Mouse (Mus musculus) intestine, postnatal 0 days (tissue): ENCODE data around the gene Phactr4. TPM values are rescaled to one million over a fixed set of nuclear protein-coding genes. Genes with fewer than 3 reads are reported as not detected.

Source experiments
- ATAC-seq: fragments of 200-750 bp; cut with Nextera tagmentation; 2 replicates; pipeline ENCODE4 v1.8.0; 2017; ENCODE audit warnings: mild to moderate bottlenecking, moderate TSS enrichment, moderate library complexity
- H3K27ac ChIP-seq: fragments of 300-500 bp; sonication (generic); 2 replicates; pipeline ENCODE4 v1.5.1; 2014; ENCODE audit warnings: mild to moderate bottlenecking, low read depth, low read length, moderate library complexity
- H3K27me3 ChIP-seq: fragments of 300-500 bp; sonication (generic); replicated peaks from 2 replicates; pipeline ENCODE4 v1.6.1; 2014; ENCODE audit warnings: low read length, mixed read lengths; ENCODE audit not compliant: control insufficient read depth, insufficient read depth
- H3K36me3 ChIP-seq: fragments of 300-500 bp; sonication (generic); 2 replicates; pipeline ENCODE4 v1.6.1; 2014; ENCODE audit warnings: mild to moderate bottlenecking, moderate library complexity; ENCODE audit not compliant: control insufficient read depth, insufficient read depth
- H3K4me1 ChIP-seq: fragments of 300-500 bp; sonication (generic); replicated peaks from 2 replicates; pipeline ENCODE4 v1.6.1; 2014; ENCODE audit warnings: antibody characterized with exemption, low read length, mixed read lengths; ENCODE audit not compliant: control insufficient read depth, insufficient read depth
- H3K4me2 ChIP-seq: fragments of 300-500 bp; sonication (generic); replicated peaks from 2 replicates; pipeline ENCODE4 v1.6.1; 2014; ENCODE audit warnings: low read depth, mild to moderate bottlenecking, moderate library complexity
- H3K4me3 ChIP-seq: fragments of 300-500 bp; sonication (generic); 2 replicates; pipeline ENCODE4 v1.5.1; 2014; ENCODE audit warnings: low read depth, low read length
- H3K9ac ChIP-seq: fragments of 300-500 bp; sonication (generic); 2 replicates; pipeline ENCODE4 v1.6.1; 2014; ENCODE audit warnings: mild to moderate bottlenecking, low read depth, low read length
- H3K9me3 ChIP-seq: fragments of 300-500 bp; sonication (generic); 2 replicates; pipeline ENCODE4 v1.6.1; 2016; ENCODE audit warnings: mixed run types; ENCODE audit not compliant: control insufficient read depth
- CTCF ChIP-seq: sonication (generic); IDR thresholded peaks from 2 replicates; pipeline ENCODE4 v1.5.1; 2016; ENCODE audit warnings: low read depth, mild to moderate bottlenecking, control low read depth, antibody characterized with exemption, moderate library complexity
- WGBS: fragments of 180-500 bp; shearing (Covaris S2); extraction: QIAGEN DNeasy Blood & Tissue Kit; methylation state at CpG from one replicate; pipeline ENCODE4 v1.1.7; 2014; 5-methylcytosine and 5-hydroxymethylcytosine counted together
- polyA plus RNA-seq: library from polyadenylated mRNA; unstranded; fragments of >200 nt; fragmentation: Nextera tagmentation; extraction: Ambion mirVana; gene quantifications from 2 replicates; pipeline ENCODE4 v1.2.1, GENCODE M21; 2015

The Phactr4 gene
- polyA plus RNA-seq, 1 experiment from 2014 or later = 16.7 TPM

GRCm38 (mm10) chr4:132365450-132366060, 56.7 kb downstream of the Phactr4 start:
- no peak overlapping the region for H3K27ac ChIP-seq
- peaks cover 80% of the 10 kb centered on the region for H3K36me3 ChIP-seq
- no peak overlapping the region for H3K4me2 ChIP-seq
- no peak for TF ChIP-seq CTCF
- 79% methylated on average over 13 of the region's 13 CpGs for WGBS
- no peak for ATAC-seq
- no peak overlapping the region for H3K4me3 ChIP-seq
- no peaks in the 10 kb centered on the region for H3K9me3 ChIP-seq
- no peaks in the 10 kb centered on the region for H3K27me3 ChIP-seq
- no peaks in the 10 kb centered on the region for H3K4me1 ChIP-seq
- no peak overlapping the region for H3K9ac ChIP-seq

GRCm38 (mm10) chr4:132363487-132363886, 58.8 kb downstream of the Phactr4 start:
- Histone ChIP-seq H3K4me1 (no peaks in the 10 kb centered on the region), H3K27ac (no peak overlapping the region), H3K9ac (no peak overlapping the region), H3K4me3 (no peak overlapping the region), H3K36me3 (peaks cover 80% of the 10 kb centered on the region), H3K4me2 (no peak overlapping the region), H3K27me3 (no peaks in the 10 kb centered on the region), H3K9me3 (no peaks in the 10 kb centered on the region)
- 96% methylated on average over 11 of the region's 11 CpGs for WGBS
- no peak for ATAC-seq
- no peak for TF ChIP-seq CTCF

GRCm38 (mm10) chr4:132359510-132359909, 62.8 kb downstream of the Phactr4 start:
- no peaks in the 10 kb centered on the region for H3K4me1 ChIP-seq
- peaks cover 66% of the 10 kb centered on the region for H3K36me3 ChIP-seq
- no peak overlapping the region for H3K4me3 ChIP-seq
- 89% methylated on average over 4 of the region's 4 CpGs for WGBS
- no peak overlapping the region for H3K4me2 ChIP-seq
- no peak for ATAC-seq
- no peaks in the 10 kb centered on the region for H3K9me3 ChIP-seq
- no peak overlapping the region for H3K9ac ChIP-seq
- TF ChIP-seq CTCF = no peak
- H3K27ac ChIP-seq = no peak overlapping the region
- H3K27me3 ChIP-seq = no peaks in the 10 kb centered on the region

GRCm38 (mm10) chr4:132356170-132356569, 66.1 kb downstream of the Phactr4 start:
- Histone ChIP-seq H3K36me3 (peaks cover 43% of the 10 kb centered on the region), H3K4me2 (no peak overlapping the region), H3K9me3 (no peaks in the 10 kb centered on the region), H3K4me1 (no peaks in the 10 kb centered on the region), H3K9ac (no peak overlapping the region), H3K27ac (no peak overlapping the region), H3K27me3 (no peaks in the 10 kb centered on the region), H3K4me3 (no peak overlapping the region)
- WGBS = 28% methylated on average over 12 of the region's 12 CpGs
- no peak for TF ChIP-seq CTCF
- ATAC-seq = peak; percentile 46

- Histone ChIP-seq H3K36me3 (peaks cover 40% of the 10 kb centered on the region), H3K27ac (no peak overlapping the region), H3K4me2 (no peak overlapping the region), H3K27me3 (no peaks in the 10 kb centered on the region), H3K9ac (no peak overlapping the region), H3K4me3 (no peak overlapping the region), H3K9me3 (no peaks in the 10 kb centered on the region), H3K4me1 (no peaks in the 10 kb centered on the region)
- ATAC-seq = no peak
- 92% methylated on average over 3 of the region's 3 CpGs for WGBS
- TF ChIP-seq CTCF = no peak
These were observed 66.9 kb downstream of the Phactr4 start for GRCm38 (mm10) chr4:132355403-132355802.

- H3K4me1 ChIP-seq = no peaks in the 10 kb centered on the region
- H3K36me3 ChIP-seq = peaks cover 31% of the 10 kb centered on the region
- no peaks in the 10 kb centered on the region for H3K27me3 ChIP-seq
- no peak overlapping the region for H3K4me3 ChIP-seq
- H3K9me3 ChIP-seq = no peaks in the 10 kb centered on the region
- no peak overlapping the region; the same call in 1 of the 2 replicates for H3K27ac ChIP-seq
- ATAC-seq = peak; percentile 39; the same call in 1 of the 2 replicates
- no peak overlapping the region for H3K4me2 ChIP-seq
- TF ChIP-seq CTCF = no peak
- H3K9ac ChIP-seq = no peak overlapping the region
- 69% methylated on average over 4 of the region's 4 CpGs for WGBS
These were observed 67.7 kb downstream of the Phactr4 start for GRCm38 (mm10) chr4:132354571-132354970.
